Mouse (Mus musculus) testis, adult 2 months (tissue): ENCODE data around the gene Adssl1.

Experiments used
- CTCF ChIP-seq: fragments of 200-500 bp; IDR thresholded peaks from 2 replicates; pipeline ENCODE4 v1.5.1; 2012; ENCODE audit warnings: low read depth, mild to moderate bottlenecking, inconsistent platforms, low read length, moderate library complexity; ENCODE audit not compliant: control insufficient read depth, insufficient read depth, insufficient replicate concordance
- POLR2A ChIP-seq: fragments of 200-500 bp; IDR thresholded peaks from 2 replicates; pipeline ENCODE4 v1.6.1; 2012; ENCODE audit warnings: low read depth, mild to moderate bottlenecking, inconsistent platforms, low read length, moderate library complexity; ENCODE audit not compliant: control insufficient read depth

DNA sequence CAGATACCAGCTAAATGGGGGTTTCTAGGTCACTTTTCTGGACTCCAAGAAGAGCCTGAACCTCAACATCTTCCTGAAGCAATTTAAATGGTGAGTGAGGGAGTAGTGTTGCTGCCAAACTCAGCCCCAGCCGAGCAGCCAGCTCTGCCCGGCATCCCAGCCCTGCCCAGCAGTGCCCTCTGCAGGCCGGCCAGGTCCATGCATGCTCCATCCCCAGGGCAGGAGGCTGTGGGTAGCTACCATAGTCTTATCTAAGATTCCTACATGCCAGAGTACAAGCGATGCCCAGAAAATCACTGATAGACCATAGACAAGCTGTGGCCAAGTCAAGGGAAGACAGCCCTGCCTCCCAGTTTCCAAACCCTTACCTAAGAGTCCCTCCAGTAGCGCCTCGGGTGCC is 14.1 kb upstream of the Adssl1 start:
- TF ChIP-seq CTCF = peak; percentile 84; the same call in 1 of the 2 replicates
- TF ChIP-seq POLR2A = no peak
